Mouse (Mus musculus): ENCODE data around the gene Macf1.

- TF ChIP-seq GATA2 (IDR thresholded peaks at IDR 0.05; ENCODE audit: borderline replicate concordance, low read depth, low read length) (no peak), CTCF (IDR thresholded peaks at IDR 0.05; ENCODE audit: low read depth, low read length) (no peak), GATA1 (IDR thresholded peaks at IDR 0.05; ENCODE audit: borderline replicate concordance, low read length) (no peak), TAL1 (conservative IDR thresholded peaks at IDR 0.05; ENCODE audit: low read depth, low read length) (no peak), POLR2AphosphoS5 (IDR thresholded peaks at IDR 0.05; ENCODE audit: insufficient replicate concordance, low read depth, low read length) (no peak)
Measured at GRCm38 (mm10) chr4:123374316-123375008, 309.7 kb downstream of the Macf1 start.
